Mouse (Mus musculus): ENCODE measurements at regions not wholly inside any gene's neighbourhood (a gene's known extent, or its start where the extent isn't known, plus 50 kb on each side); places are given as distances from the start of the nearest gene placed in this dataset.
A peak's percentile ranks its signal among the peaks of the same experiment; 100 is the strongest.

- WGBS = 79% methylated on average over 19 of the region's 19 CpGs
- no peak for TF ChIP-seq CTCF (IDR thresholded peaks at IDR 0.05; ENCODE audit: low read depth)
- H3K9ac ChIP-seq (ENCODE audit: low read depth, low read length) = no peak overlapping the region
- no peaks in the 10 kb centered on the region for H3K9me3 ChIP-seq (ENCODE audit: control insufficient read depth)
- ATAC-seq = no peak
- no peaks in the 10 kb centered on the region for H3K36me3 ChIP-seq (ENCODE audit: control insufficient read depth, insufficient read depth)
- 0 out of 2 replicates have a peak, but pooled peaks cover 4% of the 10 kb centered on the region for H3K4me1 ChIP-seq (replicated peaks; ENCODE audit: control insufficient read depth, insufficient read depth, low read length)
- no peak overlapping the region for H3K27ac ChIP-seq (ENCODE audit: low read depth, low read length)
- H3K4me2 ChIP-seq (replicated peaks; ENCODE audit: low read depth) = no peak overlapping the region
- no peak overlapping the region for H3K4me3 ChIP-seq (ENCODE audit: low read depth, low read length)
- H3K27me3 ChIP-seq (replicated peaks; ENCODE audit: control insufficient read depth, insufficient read depth, low read length) = no peaks in the 10 kb centered on the region
Observed at GRCm38 (mm10) chr5:64576426-64577262, 226.5 kb upstream of the Klf3 start.

GRCm38 (mm10) chr5:64577424-64577823, 225.8 kb upstream of the Klf3 start:
- H3K4me3 ChIP-seq (ENCODE audit: low read depth, low read length) = no peak overlapping the region
- no peaks in the 10 kb centered on the region for H3K9me3 ChIP-seq (ENCODE audit: control insufficient read depth)
- no peak overlapping the region for H3K9ac ChIP-seq (ENCODE audit: low read depth, low read length)
- H3K4me1 ChIP-seq (replicated peaks; ENCODE audit: control insufficient read depth, insufficient read depth, low read length) = 0 out of 2 replicates have a peak, but pooled peaks cover 4% of the 10 kb centered on the region
- H3K4me2 ChIP-seq (replicated peaks; ENCODE audit: low read depth) = no peak overlapping the region
- no peaks in the 10 kb centered on the region for H3K36me3 ChIP-seq (ENCODE audit: control insufficient read depth, insufficient read depth)
- no peak overlapping the region for H3K27ac ChIP-seq (ENCODE audit: low read depth, low read length)
- TF ChIP-seq CTCF (IDR thresholded peaks at IDR 0.05; ENCODE audit: low read depth) = no peak
- 72% methylated on average over 7 of the region's 7 CpGs for WGBS
- no peak for ATAC-seq
- no peaks in the 10 kb centered on the region for H3K27me3 ChIP-seq (replicated peaks; ENCODE audit: control insufficient read depth, insufficient read depth, low read length)

DNA sequence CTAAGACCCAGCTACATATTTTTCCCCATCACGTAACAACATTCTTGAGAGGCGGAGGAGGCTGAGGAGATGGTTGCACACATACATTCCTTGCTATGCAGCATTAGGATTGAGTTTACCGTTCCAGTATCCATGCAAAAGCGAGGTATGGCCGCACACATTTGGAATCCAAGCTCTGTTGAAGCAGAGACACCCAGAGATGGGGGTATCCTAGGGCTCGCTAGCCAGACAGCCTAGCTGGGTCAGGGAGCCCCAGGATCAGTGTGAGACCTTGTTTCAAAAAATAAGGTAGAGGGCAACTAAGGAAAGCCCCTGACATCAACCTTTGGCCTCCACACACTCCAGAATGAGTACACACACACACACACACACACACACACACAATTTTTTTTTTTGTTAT, 224.7 kb upstream of the Klf3 start:
- no peaks in the 10 kb centered on the region for H3K9me3 ChIP-seq (ENCODE audit: control insufficient read depth)
- 0 out of 2 replicates have a peak, but pooled peaks cover 4% of the 10 kb centered on the region for H3K4me1 ChIP-seq (replicated peaks; ENCODE audit: control insufficient read depth, insufficient read depth, low read length)
- no peak overlapping the region for H3K4me2 ChIP-seq (replicated peaks; ENCODE audit: low read depth)
- no peak for TF ChIP-seq CTCF (IDR thresholded peaks at IDR 0.05; ENCODE audit: low read depth)
- no peak for ATAC-seq
- H3K36me3 ChIP-seq (ENCODE audit: control insufficient read depth, insufficient read depth) = no peaks in the 10 kb centered on the region
- no peak overlapping the region for H3K9ac ChIP-seq (ENCODE audit: low read depth, low read length)
- no peak overlapping the region for H3K4me3 ChIP-seq (ENCODE audit: low read depth, low read length)
- 95% methylated on average over 6 of the region's 6 CpGs for WGBS
- H3K27me3 ChIP-seq (replicated peaks; ENCODE audit: control insufficient read depth, insufficient read depth, low read length) = no peaks in the 10 kb centered on the region
- H3K27ac ChIP-seq (ENCODE audit: low read depth, low read length) = no peak overlapping the region

GRCm38 (mm10) chr5:64579086-64579485, 224.1 kb upstream of the Klf3 start:
- H3K4me2 ChIP-seq (replicated peaks; ENCODE audit: low read depth) = no peak overlapping the region; the same call in 1 of the 2 replicates
- H3K4me3 ChIP-seq (ENCODE audit: low read depth, low read length) = no peak overlapping the region
- WGBS = 23% methylated on average over 5 of the region's 5 CpGs
- H3K4me1 ChIP-seq (replicated peaks; ENCODE audit: control insufficient read depth, insufficient read depth, low read length) = 0 out of 2 replicates have a peak, but pooled peaks cover 4% of the 10 kb centered on the region
- no peaks in the 10 kb centered on the region for H3K9me3 ChIP-seq (ENCODE audit: control insufficient read depth)
- H3K27me3 ChIP-seq (replicated peaks; ENCODE audit: control insufficient read depth, insufficient read depth, low read length) = no peaks in the 10 kb centered on the region
- H3K27ac ChIP-seq (ENCODE audit: low read depth, low read length) = peak overlapping the region; percentile 80; the same call in 1 of the 2 replicates
- no peaks in the 10 kb centered on the region for H3K36me3 ChIP-seq (ENCODE audit: control insufficient read depth, insufficient read depth)
- TF ChIP-seq CTCF (IDR thresholded peaks at IDR 0.05; ENCODE audit: low read depth) = no peak
- 0 out of 2 replicates have a peak, but pooled peaks have one; percentile 31 for ATAC-seq
- no peak overlapping the region for H3K9ac ChIP-seq (ENCODE audit: low read depth, low read length)

DNA sequence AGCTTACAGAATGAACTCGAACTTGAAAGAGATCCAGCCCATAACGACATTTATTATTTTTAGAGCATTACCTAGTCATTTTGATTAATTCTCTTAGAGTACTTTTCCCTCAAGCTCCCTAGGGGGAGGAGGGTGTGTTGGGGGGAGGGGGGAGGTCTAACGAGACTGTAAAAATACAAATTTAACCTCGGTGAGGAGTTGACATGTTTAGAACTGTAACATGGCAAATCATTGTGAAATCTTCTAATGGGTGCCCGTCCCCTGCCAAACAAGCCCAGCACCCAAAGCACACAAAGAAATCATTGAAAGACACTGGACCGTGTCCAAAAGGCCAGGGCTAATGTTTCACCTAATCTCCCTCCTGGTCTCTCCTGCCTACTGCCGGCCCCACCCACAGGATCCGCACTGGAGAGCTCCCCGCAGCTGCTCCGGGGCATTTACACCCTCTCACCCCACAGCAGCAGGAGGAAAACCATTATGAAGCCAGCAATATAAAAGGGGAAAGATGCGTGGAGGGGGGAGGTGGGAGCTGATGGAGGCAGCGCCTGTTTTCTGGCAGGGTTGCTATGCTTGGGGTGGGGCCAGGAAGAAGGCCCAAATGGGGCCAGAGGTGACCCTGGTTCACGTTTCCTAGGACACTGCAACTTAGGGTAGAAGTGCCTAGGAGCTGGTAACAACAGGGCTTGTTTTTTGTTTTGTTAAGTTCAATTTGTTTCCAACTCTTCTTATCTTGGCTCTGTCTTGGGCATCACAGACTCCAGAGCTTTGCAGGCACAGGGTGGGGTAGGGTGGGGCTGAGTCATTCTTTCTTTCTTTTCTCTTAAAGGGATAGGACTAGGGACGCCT, 223.5 kb upstream of the Klf3 start:
- WGBS = 6% methylated on average over 14 of the region's 14 CpGs
- no peaks in the 10 kb centered on the region for H3K36me3 ChIP-seq (ENCODE audit: control insufficient read depth, insufficient read depth)
- H3K9me3 ChIP-seq (ENCODE audit: control insufficient read depth) = no peaks in the 10 kb centered on the region
- H3K27ac ChIP-seq (ENCODE audit: low read depth, low read length) = peak overlapping the region; percentile 80
- H3K27me3 ChIP-seq (replicated peaks; ENCODE audit: control insufficient read depth, insufficient read depth, low read length) = no peaks in the 10 kb centered on the region
- H3K4me2 ChIP-seq (replicated peaks; ENCODE audit: low read depth) = peak overlapping the region; percentile 58
- H3K4me1 ChIP-seq (replicated peaks; ENCODE audit: control insufficient read depth, insufficient read depth, low read length) = 0 out of 2 replicates have a peak, but pooled peaks cover 4% of the 10 kb centered on the region
- H3K9ac ChIP-seq (ENCODE audit: low read depth, low read length) = peak overlapping the region; percentile 11; the same call in 1 of the 2 replicates
- TF ChIP-seq CTCF (IDR thresholded peaks at IDR 0.05; ENCODE audit: low read depth) = no peak
- no peak overlapping the region for H3K4me3 ChIP-seq (ENCODE audit: low read depth, low read length)
- ATAC-seq = peak; percentile 87

- WGBS = 34% methylated on average over 3 of the region's 3 CpGs
- Histone ChIP-seq H3K9ac (ENCODE audit: low read depth, low read length) (no peak overlapping the region), H3K27me3 (replicated peaks; ENCODE audit: control insufficient read depth, insufficient read depth, low read length) (no peaks in the 10 kb centered on the region), H3K4me3 (ENCODE audit: low read depth, low read length) (no peak overlapping the region), H3K4me1 (replicated peaks; ENCODE audit: control insufficient read depth, insufficient read depth, low read length) (0 out of 2 replicates have a peak, but pooled peaks cover 4% of the 10 kb centered on the region), H3K27ac (ENCODE audit: low read depth, low read length) (peak overlapping the region; percentile 80; the same call in 1 of the 2 replicates), H3K9me3 (ENCODE audit: control insufficient read depth) (no peaks in the 10 kb centered on the region), H3K36me3 (ENCODE audit: control insufficient read depth, insufficient read depth) (no peaks in the 10 kb centered on the region), H3K4me2 (replicated peaks; ENCODE audit: low read depth) (0 out of 2 replicates have a peak overlapping the region, but pooled peaks have one; percentile 58)
- no peak for TF ChIP-seq CTCF (IDR thresholded peaks at IDR 0.05; ENCODE audit: low read depth)
- ATAC-seq = 0 out of 2 replicates have a peak, but pooled peaks have one; percentile 14
Observed at GRCm38 (mm10) chr5:64580340-64580723, 222.9 kb upstream of the Klf3 start.

Data from intestine, postnatal 0 days (tissue).